Mouse (Mus musculus): ENCODE measurements around the gene Col11a2.
"Not testable (repeated sequence)": the region's sequence is repeated elsewhere in the genome, so short reads cannot be mapped to it uniquely, and the experiment has no call there.

The Col11a2 gene

DNA sequence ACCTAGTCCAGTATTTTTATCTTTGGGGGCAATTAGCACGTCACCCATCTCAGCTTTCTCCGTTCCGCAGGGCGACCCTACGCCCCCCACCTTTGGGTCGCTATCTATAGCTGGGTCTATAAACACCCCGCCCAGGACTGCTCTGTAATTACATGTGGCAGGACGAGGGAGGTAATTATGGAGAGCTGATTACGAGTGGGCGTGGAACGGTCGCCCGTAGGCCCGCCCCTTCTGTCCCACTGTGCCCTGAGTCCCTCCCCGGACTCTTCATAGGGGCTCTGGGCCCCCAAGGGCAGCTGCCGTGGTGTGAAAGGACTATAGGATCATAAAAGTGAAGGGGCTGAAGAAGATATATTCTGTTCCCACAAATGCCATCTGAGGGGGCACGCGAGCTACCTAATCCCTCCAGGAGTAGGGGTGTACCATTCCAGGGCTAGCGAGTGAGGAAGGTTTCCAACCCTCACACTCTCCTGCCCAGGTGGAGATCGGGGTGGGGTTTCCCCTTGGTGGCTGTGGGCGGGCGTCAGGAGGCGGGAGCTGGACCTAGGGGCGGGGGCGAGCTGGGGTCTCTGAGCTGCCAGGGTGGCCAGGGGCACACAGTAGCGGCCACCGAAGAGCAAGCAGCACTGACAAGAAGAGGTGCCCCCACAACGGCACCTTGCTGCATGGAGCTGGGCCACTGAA lies at the start of gene Col11a2:
Gene Col11a2, plus strand, starts transcription at position 560 of the 684 bp plus-strand sequence.
- in situ Hi-C loops (cut with MboI; ENCODE audit: low sequenced_read_pairs) = no loop called here

DNA sequence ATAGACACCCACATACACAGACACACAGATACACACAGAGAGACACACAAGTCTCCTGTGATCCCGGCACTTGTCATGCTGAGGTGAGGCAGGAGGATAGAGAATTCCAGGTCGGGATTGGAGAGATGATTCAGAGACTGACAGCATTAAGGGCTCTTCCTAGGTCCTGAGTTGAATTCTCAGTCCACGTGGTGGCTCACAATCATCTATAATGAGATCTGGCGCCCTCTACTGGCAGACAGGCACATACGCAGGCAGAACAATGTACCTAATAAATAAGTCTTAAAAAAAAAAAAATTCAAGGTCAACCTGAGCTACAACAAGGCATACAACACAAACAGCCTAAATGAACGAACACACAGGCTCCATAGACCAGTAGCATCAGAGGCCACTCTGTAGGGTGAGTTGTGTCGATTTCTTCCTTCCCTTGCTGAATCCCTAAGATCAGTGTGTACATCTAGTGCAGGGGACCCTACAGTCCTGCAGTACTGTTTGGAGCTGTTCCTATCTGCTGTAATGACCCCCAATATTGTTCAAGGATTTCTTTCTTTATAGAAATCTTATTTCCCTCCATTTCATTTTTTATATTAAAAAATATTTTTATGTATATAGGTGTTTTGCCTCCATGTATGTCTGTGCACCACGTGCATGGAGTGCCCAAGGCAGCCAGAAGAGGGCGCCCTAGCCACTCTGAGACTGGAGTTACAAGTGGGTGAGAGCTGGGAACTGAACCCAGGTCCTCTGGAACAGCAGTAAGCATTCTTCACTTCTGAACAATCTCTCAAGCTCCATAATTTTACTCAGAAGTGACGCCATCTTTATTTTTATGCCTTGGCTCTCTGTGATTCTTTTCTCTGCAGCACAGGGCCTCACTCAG lies 47.2 kb upstream of the Col11a2 start:
- in situ Hi-C loops (cut with MboI; ENCODE audit: low sequenced_read_pairs) = loop anchor here (25.0 kb wide), 1 partner anchor 1470 kb away; the partner anchor contains the start of gene H2-Q10

DNA sequence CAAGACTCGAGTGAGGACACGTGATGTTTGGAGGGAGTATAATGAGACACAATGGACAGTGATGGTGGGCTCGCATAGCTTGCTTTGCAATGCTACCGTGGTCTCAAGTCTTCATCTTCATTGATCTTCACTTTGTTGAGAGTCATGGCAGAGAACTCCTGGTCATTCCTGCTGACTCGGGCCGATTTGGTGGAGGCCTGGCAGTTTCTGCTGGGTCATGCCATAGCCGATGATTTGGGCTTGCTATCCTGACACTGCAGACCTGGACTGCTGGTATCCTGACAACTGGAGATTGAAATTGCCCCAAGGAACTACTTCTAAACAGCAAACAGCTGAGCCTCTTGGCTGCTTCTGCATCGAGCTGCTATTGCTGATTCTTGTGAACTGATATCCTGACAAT lies 44.3 kb upstream of the Col11a2 start:
- in situ Hi-C loops (cut with MboI; ENCODE audit: low sequenced_read_pairs) = loop anchor here (25.0 kb wide), 1 partner anchor 1467 kb away; the partner anchor contains the start of gene H2-Q10

DNA sequence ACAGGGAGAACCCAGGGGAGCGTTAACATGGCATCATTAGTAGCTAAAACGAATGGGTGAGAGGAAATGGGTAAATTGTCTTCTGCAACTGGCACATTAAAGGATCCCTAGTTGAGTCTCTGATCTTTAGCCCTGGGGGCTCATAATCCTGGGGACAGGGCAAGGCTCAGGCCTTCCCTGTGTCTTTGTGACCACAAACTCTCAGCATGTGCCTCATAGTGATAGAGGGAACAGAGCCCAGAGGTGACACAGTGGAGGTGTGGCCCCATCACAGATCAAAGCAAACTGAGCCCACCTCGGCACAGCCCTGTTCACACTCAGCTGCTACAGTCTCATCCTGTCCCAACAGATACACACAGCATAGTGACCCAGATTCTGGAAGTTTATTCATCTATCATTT lies 43.6 kb upstream of the Col11a2 start:
- in situ Hi-C loops (cut with MboI; ENCODE audit: low sequenced_read_pairs) = loop anchor here (25.0 kb wide), 1 partner anchor 1467 kb away; the partner anchor contains the start of gene H2-Q10

DNA sequence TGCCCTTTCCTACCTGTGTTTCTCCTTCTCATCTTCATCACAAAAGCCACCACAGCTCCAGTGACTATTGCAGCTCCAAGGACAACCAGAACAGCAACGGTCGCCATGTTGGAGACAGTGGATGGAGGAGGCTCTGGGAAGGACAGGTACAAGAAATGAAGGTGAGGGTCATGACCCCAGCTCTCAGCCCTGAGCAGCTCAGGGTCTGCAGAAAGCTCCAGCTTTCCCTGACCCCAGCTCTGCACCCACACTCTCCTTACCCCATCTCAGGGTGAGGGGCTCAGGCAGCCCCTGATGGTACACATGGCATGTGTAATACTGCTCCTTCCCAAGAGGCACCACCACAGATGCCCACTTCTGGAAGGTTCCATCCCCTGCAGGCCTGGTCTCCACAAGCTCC lies 42.2 kb upstream of the Col11a2 start:
- in situ Hi-C loops (cut with MboI; ENCODE audit: low sequenced_read_pairs) = loop anchor here (25.0 kb wide), 1 partner anchor 1465 kb away; the partner anchor contains the start of gene H2-Q10

DNA sequence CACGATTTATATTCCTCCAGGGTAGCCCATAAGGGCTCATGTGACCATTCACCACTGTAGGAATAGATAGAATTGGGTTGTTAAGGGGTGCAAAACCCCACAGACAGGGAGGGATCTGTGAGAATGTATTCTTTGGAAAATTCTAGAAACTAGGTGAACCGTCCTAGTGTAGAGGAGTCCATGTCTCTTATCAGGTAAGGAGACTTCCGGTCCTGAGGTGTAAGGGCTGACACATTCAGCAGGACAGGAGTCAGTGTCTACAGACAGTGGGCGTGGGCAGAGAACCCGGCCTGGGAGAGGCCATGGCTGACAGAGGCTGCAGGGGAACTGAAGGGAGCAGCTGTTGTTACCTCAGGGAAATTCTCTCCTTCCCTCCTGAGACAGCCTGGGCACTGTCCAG lies 40.5 kb upstream of the Col11a2 start:
- in situ Hi-C loops (cut with MboI; ENCODE audit: low sequenced_read_pairs) = loop anchor here (25.0 kb wide), 1 partner anchor 1464 kb away; the partner anchor contains the start of gene H2-Q10

DNA sequence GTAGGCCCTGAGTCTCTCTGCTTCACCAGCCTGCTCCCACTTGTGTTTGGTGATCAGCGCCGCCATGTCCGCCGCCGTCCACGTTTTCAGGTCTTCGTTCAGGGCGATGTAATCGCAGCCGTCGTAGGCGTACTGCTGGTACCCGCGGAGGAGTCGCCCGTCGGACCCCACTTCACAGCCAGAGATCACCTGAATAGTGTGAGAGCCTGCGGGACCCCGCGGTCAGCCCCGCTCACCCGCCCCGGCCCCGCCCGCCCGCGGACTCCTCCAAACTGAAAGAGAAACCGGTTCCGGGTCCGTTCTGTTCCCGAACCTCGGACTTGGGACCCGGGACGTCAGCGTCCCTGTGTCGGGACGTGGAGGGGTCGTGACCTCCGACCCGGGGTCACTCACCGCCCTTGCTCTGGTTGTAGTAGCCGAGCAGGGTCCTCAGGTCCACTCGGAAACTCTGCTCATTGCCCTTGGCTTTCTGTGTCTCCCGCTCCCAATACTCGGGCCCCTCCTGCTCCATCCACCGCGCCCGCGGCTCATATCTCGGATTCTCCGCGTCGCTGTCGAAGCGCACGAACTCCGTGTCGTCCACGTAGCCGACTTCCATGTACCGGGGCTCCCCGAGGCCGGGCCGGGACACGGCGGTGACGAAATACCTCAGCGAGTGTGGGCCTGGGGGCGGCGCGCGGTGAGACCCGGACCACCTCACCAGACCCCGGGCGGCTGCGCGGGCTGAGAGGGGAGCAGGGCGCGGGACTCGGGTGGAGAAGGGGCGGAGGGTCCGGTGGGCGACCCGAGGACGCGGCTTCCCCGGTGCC lies 39.7 kb upstream of the Col11a2 start:
- in situ Hi-C loops (cut with MboI; ENCODE audit: low sequenced_read_pairs) = loop anchor here (25.0 kb wide), 1 partner anchor 1463 kb away; the partner anchor contains the start of gene H2-Q10

DNA sequence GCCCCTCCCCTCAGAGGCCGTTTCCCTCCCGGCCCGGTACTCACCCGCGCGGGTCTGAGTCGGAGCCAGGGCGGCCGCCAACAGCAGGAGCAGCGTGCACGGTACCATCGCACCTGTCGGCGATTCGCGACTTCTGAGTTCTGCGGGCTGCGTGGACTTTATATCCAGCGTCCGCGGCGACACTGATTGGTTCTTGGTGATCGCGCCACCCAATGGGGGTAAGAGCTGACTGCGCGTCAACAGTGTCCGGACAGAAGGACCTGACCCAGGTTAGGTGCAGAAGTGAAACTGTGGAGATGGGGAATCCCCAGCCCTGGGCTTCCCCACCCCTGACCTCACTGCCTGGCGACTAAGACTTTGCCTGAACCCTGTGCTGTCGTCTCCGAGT lies 39.1 kb upstream of the Col11a2 start, which contains the start of gene H2-K1:
Gene H2-K1, minus strand, starts transcription at position 198 of the 388 bp plus-strand sequence.
- in situ Hi-C loops (cut with MboI; ENCODE audit: low sequenced_read_pairs) = no loop called here

DNA sequence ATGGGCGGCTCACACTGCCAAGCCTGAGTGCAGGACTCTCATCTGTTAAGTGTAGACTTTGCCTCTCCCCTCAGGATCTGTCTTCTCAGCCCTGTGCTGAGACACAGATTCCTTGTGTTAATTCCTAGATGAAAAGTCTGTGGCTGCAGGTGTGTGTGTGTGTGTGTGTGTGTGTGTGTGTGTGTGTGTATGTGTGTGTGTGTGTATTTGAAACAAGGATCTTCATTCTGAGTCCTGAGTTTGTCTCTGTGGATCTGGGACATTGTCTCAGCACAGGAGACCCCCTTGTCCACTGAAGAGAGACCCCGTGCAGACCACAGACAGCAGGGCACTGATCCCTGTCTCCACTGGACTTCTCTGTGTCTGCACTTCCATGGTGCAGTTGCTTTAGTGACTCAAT lies 38.4 kb upstream of the Col11a2 start:
- in situ Hi-C loops (cut with MboI; ENCODE audit: low sequenced_read_pairs) = not testable (repeated sequence)

DNA sequence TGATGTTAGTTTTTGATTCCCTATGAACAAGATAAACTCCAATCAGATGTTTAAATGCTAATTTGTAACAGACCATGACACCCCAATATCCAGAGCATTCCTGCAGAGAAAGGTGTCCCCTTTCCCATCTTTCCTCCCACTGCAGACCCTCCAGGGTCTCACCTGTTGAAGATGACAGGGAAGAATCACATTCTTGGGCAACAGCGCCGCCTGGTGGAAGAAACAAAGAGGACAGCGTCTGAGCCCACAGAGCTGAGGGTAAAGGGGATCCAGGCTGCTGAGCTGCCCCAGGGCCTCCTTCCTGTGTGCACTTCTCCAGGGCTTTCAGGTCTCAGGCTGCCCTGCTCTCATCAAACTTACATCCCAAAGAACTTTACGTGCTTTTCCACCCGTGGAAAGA lies 35.8 kb upstream of the Col11a2 start:
- in situ Hi-C loops (cut with MboI; ENCODE audit: low sequenced_read_pairs) = no loop called here

DNA sequence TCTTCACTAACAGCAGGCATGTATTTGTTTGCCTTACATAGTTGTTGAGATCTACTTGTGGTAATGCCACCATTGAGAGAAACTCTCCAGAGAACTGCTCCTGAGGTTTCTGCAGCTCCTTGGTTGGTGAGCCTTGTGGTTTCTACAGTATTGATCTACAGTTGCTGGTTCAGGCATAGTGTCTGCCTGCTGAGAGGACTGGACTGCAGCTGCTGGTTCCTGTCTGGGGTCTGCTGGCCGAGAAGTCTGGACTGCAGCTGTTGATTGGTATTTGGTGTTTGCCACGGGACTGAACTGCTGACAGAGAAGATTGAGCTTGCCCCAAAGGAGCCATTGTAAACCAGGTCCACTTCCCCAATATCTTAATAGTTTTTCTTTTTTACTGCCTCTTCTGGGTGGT lies 32.7 kb upstream of the Col11a2 start:
- in situ Hi-C loops (cut with MboI; ENCODE audit: low sequenced_read_pairs) = no loop called here

DNA sequence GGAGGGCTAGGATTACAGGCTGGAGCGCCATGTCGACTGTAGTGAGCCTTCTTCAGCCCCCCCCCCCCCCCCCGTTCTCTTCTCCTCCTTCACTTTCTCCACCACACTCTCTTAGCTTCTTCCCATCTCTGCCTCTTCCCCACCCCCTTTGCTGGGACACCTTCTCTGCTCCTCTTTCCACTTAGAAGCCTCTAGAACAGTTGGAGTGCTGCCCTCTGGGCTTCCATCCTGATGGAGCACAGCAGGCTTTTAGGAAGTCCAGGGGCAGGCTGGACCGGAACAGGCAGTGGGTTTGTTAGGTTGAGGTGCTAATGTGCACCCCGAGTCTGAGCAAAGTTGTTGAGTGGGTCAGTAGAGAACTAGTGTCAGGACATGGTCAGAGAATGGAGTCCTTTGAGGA lies 29.1 kb upstream of the Col11a2 start:
- in situ Hi-C loops (cut with MboI; ENCODE audit: low sequenced_read_pairs) = no loop called here

DNA sequence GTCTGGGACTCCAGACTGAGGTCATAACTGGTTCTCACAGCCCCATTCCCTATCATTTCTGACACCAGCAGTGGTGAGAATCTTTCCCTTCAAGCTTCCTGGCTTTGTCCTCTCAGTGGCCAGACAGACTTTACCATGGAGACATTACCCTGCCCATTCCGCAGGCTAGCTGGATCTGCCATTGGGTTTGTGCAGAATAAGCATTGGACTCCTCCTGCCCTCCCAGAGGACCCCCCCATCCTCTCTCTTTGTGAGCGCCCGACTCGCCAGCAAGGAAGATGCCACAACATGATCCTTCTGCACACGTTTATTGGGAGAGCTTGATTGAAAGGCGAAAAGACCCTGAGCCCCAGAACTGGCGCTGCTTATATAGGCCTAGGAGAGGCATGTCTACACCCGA lies 25.8 kb upstream of the Col11a2 start:
- in situ Hi-C loops (cut with MboI; ENCODE audit: low sequenced_read_pairs) = no loop called here

DNA sequence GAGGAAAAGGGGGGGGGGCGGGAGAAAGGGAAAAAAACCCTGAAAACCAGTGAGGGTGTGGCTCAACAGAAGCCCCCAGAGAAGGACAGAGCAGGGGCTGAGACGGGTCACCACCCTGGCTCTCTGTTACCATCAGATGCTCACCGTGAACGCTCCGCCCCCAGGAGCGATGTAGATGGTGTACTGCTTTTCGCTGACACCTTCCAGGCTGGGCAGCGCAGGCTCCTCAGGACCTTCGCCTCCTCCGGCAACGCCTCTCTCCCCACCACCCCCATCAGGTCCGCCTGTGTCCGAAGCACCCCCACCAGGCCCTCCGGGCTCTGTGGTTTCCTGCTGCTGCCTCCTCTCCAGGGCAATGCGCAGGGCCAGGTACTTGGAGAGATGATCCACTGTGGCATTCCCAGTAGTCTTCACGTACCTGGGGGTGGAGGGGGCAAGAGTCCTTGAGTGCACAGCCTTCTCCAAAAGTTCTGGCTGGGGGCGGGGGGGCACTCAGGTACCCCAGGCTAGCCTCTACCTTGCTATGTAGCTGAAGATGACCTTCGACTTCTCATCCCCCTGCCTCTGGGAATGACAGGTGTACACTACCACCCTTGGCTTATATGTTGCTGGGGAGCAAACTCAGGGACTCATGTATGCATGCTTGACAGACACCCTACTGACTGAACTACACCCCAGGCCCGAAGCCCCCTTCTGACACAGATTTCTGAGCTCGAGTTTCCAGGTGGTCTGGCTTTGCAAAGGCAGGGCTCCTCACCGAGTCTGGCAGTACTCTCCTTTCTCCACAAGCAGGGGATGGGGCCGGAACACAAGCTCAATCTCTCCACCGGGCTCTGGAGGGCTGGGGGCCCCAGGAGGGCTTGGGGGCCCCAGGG lies 17.5 kb upstream of the Col11a2 start:
- in situ Hi-C loops (cut with MboI; ENCODE audit: low sequenced_read_pairs) = no loop called here

DNA sequence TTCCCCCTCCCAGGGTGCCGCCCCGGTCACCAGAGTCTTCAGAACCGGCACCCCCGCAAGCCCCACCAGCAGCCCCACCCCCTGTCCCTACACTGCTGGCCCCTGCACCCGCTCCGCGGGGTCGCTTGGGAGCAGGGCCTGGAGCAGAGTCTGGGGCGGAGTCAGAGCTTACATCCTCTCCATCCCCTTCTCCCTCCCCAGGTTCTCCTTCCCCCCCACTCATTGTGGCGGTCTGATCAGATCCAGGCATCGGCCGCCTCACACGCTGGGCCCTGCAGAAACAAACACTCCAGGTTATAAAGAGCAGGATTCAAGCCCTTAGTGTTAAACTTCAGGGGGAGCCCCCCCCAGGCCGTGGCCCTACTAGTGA lies 16.8 kb upstream of the Col11a2 start:
- in situ Hi-C loops (cut with MboI; ENCODE audit: low sequenced_read_pairs) = no loop called here

DNA sequence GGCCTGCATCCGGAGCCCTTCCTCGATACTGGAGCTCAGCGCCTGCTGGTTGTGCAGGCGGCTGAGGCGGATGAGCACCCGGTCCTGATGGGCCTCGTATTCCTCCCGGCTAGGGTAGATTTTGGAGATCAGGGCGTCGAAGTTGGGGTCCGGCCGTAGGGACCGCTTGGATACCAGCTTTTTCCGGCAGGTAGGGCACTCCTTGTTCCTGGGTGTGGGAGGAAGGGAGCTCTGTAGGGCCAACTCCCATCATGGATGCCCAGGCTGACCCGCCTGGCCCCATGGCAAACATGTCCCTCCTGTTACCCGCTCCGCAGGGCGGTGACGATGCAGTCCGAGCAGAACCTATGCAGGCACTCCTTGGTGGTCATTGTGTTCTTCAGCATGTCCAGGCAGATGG lies 16.2 kb upstream of the Col11a2 start:
- in situ Hi-C loops (cut with MboI; ENCODE audit: low sequenced_read_pairs) = no loop called here

DNA sequence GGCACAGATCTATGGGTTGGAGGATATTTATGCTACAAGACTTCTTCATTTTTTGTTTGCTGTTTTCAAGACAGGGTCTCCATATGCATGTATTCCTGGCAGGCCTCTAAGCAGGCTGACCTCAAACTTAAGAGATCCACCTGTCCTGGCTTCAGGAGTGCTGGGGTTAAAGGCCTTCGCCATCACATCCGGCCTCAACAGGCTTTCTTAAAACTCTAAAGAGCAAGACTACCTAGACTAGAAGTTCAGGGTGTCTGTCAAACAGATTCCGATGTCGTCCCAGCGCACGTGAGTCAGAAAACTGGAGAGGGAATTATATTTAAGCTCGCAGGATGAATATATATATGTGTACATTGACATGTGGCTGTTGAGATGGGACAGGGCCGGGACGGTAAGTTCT lies 15.6 kb upstream of the Col11a2 start:
- in situ Hi-C loops (cut with MboI; ENCODE audit: low sequenced_read_pairs) = no loop called here

DNA sequence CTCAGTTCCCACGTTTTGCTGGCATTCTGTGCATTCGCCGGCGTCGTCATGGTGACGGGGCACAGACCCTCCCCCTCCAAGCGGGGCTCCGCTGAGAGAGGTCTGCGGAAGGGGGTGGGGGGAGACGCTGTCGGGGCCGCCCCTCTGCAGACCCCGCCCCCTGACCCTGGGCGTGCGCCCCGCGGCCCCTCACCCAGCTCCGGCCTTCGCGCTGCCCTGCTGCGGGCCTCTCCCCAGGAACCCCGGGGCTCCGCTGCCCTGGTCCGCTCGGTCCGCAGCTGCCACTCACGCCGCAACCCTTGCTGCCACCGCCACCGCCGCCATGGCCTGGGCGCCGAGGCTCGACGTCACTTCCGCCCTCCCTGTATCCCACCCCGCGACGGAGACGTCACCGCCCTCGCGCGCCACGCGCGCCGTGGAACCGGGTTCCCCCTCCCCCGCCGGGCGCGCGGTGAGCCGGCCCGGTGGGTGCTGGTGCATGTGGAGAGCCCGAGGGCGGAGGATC lies 14.9 kb upstream of the Col11a2 start, which contains the start of gene Ring1:
Gene Ring1, minus strand, starts transcription at position 364 of the 505 bp plus-strand sequence.
- in situ Hi-C loops (cut with MboI; ENCODE audit: low sequenced_read_pairs) = no loop called here

DNA sequence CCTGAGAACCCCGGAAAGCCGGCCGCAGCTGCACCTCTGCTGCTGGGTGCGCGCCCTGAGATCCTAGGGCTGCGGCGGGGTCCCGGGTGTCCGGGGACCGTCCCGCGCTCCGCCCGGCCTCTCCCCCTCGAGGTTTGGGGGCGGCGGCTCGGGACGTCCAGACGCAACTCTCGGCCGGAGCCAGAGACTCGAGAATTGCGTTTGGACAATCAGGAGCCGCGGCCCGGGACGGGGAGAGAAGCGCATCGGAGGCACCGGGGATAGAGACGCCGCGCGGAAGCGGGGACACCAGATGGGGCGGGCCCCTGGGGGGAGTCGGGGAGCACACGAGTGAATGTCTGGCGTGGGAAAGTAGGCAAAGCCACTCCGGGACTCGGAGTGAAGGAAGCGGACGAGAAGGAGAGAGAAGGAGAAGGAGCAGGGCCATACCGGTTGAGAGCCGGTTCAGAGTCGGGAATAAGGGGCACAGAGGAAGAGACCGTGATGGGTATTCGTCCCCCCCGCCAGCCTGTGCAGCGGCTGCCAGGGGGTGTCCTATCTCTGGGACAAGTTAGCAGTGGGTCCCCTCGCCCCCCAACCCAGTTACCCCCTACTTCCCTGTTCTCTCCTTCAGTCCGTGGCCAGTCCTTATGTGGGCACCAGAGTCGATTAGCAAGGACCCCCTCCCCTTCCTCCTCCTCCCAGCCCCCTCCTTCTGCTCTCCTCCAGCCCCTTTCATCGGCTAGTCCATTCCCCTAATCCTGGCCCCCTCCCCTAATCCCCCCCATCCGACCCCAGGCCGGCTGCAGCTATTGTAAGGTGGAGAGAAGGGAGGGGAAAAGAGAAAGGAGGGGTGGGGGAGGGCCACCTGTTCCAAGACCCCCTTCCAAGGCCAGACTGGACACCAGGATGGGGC lies 14.1 kb upstream of the Col11a2 start:
- in situ Hi-C loops (cut with MboI; ENCODE audit: low sequenced_read_pairs) = no loop called here

Measured in CH12F3 (cell line).